Mouse (Mus musculus): ENCODE measurements around the gene Gli3.

The Gli3 gene

DNA sequence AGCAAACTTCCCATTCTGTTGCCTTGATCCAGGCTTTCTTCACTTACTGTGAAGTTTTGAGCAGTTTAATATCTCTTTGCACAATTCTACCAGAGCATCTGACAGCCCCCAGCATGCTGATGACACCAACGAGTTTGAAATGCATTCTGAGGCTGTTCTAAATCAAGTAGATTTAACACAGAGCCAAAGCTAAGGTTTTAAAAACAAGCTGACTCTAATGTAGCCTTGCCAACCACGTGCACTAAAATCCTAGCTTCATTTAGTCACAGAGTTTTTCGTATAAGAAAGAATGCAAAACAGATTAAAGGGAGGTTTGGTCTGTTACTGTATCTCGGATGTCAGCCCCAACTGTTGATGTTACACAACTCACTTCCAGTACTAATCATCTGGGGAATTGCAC lies 279.7 kb downstream of the Gli3 start:
- no peak for DNase-seq

DNA sequence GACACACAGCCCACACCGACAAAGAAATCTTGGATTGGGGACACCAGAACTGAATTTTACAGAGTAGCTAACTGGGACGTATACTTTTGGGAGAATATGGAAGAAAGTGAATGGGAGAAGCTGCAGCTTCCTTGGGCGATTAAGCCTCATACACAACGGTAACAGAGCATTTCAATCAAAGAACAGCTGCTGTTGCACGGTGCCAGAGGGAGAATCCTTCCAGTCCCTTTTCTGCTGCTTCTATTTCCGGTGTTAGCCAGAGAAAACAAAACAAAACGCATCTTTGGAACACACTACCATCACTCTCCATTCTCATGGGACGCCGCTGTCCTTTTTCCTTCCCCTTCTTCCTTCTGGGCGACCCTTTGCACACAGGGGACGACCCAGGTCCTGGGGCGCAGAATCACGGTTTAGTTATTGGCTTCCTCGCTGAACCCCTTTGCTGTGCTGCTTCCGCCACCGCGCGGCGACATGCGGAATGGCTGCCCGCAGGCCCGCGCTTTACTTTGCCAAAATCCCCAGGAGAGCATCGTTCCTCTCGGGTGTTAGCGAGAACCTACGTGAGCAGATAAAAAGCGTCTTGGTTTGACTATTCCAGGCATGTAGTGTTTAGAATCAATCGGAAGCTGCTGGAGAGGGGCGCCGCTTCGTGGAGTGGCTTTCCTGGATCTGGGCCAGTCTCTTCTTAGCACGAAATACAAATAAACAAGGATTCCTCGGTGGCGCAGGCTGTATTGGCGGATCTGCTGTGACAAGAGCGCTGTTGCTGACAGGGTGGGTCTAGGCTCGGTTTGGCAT lies 296.0 kb downstream of the Gli3 start:
- DNase-seq: peak; percentile 79

DNA sequence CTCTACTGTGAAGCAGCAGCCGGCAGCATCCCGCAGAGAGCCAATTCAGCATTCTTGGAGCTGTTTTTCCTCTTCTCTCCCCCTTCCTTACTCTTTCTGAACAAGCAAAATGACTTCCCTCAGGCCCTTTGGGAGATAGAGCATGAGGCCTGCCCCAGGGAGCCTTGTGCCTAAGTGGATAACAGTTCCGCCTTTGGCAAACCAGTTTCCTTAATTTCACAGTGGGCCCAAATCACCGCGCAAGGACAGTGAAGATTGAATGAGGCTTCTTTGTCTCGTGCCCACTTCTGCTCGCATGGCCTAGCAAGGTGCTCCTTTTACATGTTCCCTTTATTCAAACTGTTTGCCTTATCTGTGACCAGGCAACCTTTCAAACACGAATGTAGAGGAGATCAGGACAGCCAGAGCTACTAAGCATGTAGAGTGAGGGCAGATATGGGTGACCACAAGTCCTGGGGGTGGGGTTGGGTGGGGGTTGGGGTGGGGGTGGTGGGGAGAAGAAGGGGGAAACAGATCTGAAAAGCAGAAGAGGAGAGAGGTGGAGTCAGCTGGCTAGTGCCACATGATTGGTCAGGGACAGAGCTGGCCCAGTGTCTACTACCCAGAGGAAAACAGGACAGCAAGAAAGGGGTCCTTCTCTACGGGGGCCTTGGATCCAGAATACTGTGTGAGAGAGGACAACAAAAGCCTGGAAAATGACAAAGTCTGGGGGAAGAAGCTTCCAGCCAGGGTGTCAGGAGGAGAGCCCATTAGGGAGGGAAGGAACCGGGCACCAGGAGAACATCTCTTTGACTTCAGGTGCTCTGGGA lies 296.8 kb downstream of the Gli3 start:
- no peak for DNase-seq

DNA sequence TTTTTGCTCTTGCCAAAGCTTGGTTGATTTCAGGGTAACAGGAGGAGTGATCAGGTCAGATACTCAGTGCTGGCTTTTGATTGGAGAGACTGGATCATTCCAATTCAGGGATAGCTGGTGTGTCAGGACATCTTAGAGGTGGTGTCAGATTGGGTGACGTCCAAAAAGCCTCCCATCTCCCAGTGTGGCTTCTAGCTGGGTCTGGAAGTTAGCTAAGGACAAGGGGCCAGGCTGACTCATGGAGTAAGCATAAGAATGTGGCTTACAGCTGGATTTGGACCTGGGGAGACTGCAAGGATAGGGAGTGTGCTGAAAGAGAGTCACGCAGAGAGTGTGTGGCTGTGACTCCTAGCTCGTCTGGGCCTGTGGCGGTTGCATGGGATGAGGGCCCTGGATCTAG lies 299.3 kb downstream of the Gli3 start:
- no peak for DNase-seq

DNA sequence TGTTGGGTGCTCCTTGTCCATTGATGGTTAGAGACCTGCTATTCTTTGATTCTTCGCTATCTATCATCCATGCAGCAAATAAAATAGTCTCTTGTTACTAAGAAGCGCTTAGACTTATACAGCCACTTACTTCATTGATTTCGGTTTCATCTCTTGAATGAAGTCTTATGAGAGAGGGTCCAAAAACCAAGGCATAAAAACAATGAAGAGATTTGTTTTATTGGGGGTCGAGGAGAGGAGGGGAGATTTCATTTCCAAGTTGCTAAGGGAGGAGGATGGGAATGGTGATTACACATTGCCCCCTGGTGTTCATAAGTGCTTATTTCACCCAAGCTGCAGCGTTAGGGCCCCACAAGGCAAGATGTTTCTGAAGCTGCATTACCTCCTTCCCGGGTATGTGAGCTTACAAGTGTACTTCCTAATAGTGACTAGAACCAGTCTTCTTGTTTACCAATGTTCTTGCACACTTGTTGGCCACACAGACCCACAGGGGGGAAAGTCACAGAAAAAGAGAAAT lies 299.9 kb downstream of the Gli3 start:
- DNase-seq: peak; percentile 42

DNA sequence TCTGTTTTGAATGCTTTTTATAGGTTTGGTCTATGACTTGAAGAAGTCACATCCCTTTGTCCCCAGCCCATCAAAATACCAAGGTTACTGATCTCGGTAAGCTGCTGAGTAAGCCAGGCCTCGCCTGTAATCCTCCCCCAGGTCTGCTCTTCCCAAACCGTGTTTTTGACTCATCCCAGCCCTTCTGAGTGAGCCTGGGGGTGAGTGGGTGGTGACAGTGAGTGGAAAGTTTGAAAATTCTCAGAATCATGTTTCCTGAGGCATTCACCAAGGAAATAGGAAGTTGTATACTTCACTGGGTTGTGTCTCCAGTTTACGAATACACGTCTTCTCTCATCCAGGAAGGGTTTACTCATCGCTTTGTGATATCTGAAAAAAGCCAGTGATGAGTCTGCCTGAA lies 314.6 kb downstream of the Gli3 start:
- no peak for DNase-seq
